Mouse (Mus musculus) left cerebral cortex, postnatal 14 days (tissue): Measurements from ENCODE around the gene Zfp536. TPM values are rescaled to one million over a fixed set of nuclear protein-coding genes. Genes with fewer than 3 reads are reported as not detected.
A peak's percentile ranks its signal among the peaks of the same experiment; 100 is the strongest.

Experiments used
- DNase-seq, 2 experiments: peaks; one replicate each; pipeline ENCODE4 v3.0.0; 2021 to 2022; ENCODE audit warnings: low spot score in 2 of 2, mixed read lengths in 1 of 2
- intact Hi-C: fragments of 180-260 bp; cut with DNase I; formaldehyde crosslinking; loops from one replicate; pipeline ENCODE4 v1.15.1; 2025
- long read RNA-seq, 2 experiments: library from polyadenylated mRNA; stranded (forward); transcript quantifications; one replicate each; pipeline ENCODE4 v2.0.0; 2021
- total RNA-seq, 2 experiments: library from RNA; stranded (reverse); gene quantifications; 2 replicates each; pipeline ENCODE4 v1.2.3; 2021

The Zfp536 gene
- total RNA-seq: 10 to 100 TPM; 28.7 to 30.0 TPM
- long read RNA-seq, experiment 1, full-length matches to known transcripts: 3 of 6 reads
- long read RNA-seq, experiment 1, partial matches to known transcripts: 2 of 6 reads
- long read RNA-seq, experiment 1, other reads (novel, unspliced or antisense): 1 of 6 reads
- long read RNA-seq, experiment 2, full-length matches to known transcripts: 1 of 6 reads
- long read RNA-seq, experiment 2, partial matches to known transcripts: 1 of 6 reads
- long read RNA-seq, experiment 2, other reads (novel, unspliced or antisense): 4 of 6 reads

DNA sequence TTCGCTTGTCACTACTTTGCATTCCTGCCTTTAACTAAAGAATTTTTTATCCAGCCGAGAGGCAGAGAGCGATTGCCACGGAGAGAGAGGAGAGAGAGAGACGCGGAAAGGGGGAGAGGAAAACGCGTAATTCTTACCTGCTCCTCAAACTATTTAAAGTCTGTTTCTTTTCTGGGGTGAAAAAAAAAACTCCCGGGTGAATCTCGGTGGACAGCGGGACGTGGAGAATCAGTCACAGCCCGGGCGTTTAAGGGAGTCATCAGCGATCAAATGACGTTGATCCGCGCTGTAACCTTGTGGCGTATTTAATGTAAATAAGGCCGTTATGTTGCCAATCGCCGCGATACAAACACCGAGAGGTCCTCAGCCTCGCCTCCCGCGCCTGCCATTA is at the start of gene Zfp536:
Zfp536 (minus strand) TSS at position 330 of the 391 bp plus-strand sequence.
- intact Hi-C loops: no loop called here
- no peak for DNase-seq

DNA sequence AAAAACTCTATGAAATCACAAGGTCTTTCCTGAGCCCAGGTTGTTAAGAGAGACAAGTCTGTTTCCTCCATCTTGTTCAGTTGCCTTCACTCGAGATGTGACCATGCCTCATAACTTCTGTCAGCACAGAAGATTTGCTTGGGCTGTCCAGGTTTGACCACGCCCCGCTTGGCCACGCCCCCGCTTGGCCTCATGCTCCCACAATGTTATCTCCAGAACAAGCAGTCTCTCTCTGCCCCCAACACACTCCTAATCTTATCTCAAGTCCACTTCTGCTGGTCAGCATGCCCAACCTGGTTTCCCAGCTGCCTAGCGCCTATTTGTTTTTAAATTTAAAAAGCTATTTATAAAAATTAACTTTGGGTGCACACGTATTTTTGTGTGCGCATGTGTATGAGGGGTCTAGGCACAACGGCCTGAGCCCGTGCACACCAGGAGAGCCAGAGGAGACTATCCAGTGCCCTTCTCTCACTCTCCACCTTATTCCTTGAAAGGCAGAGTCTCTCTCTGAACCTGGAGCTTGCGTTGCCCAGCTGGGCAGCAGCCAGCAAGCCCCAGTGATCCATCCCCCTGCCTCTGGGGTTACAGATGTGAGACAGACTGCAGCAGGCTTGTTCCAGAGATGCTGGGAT is 47.3 kb upstream of the Zfp536 start:
- intact Hi-C loops: no loop called here

DNA sequence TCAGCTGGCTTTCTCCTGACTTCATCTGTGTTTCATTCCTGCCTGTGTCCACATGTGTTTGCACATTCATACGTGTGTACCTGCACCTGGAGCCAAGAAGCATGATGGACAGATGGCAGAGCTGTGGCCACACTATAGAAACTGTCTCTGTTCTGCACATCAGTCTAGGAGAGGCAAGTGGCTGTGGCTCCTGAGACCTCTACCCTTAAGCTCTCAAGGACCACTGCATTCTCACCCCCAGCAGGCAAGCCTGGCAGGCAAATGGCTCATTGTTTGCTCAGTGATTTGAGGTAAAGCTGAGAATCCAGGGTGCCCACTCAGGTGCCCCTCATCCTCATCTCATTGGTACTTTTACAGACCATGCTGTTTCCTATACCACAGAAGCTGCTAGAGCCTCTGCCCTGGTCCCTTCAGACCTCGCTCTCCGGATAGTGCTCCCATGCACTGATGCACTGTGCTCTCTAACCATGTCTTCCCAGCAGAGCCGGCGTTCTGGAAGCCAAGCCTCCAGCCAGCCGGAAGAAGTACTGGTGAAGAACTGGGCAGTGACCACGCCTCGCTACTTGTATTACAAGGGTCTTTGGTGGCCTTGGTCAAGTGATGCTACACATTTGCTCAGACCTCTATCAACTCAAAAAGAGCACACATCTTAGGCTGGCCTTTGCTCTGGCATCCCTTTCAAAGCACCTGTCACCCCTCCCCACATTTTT is 45.3 kb upstream of the Zfp536 start:
- intact Hi-C loops: no loop called here
- DNase-seq: no peak

More for the DNA sequence above, 47.3 kb upstream of the Zfp536 start:
- no peak for DNase-seq

DNA sequence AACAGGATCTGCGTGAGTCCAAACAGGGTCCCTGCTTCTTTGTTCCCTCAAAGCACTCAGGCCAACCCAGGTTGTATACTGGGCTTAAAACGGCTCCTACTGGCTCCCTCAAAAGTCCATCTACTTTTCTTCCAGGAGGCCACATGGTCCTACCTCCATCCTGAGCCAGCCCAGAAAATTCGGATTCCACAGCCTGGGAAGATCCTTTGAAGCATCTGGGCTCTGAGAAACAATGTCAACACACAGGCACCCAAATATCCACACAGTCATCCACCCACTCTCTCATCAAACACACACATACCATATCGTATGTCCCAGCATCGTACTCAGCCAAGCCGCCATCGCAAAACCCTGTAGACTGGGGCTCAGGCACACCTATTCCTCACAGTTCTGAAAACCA is 43.5 kb upstream of the Zfp536 start:
- intact Hi-C loops: no loop called here
- DNase-seq: no peak

DNA sequence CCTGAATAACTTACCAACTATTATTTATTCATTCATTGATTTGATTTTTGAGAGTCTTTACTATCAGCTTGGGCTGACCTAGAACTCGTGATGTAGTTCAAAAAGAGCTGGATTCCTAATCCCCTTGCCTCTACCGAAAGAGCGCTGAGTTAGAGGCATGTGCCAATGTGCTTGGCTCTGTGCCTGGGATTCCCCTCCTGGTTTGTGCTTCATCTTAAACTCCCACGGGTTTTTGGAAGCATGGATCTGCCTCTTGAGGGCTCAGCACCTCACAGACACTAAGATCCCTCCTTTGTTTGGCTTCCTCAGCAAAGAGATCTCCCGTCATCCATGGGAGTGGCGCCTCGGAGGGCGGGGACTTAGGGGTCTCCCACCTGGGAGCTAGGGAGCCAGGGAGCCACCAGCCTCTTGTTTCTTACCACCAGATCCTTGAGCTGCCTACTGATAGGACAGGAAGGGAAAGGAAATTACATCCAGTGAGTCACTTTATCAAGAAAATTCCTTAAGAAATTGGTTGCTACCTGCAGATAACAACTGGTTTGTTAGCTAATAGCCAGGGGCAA is 41.5 kb upstream of the Zfp536 start:
- intact Hi-C loops: no loop called here
- DNase-seq: peak; percentile 47 to 52

DNA sequence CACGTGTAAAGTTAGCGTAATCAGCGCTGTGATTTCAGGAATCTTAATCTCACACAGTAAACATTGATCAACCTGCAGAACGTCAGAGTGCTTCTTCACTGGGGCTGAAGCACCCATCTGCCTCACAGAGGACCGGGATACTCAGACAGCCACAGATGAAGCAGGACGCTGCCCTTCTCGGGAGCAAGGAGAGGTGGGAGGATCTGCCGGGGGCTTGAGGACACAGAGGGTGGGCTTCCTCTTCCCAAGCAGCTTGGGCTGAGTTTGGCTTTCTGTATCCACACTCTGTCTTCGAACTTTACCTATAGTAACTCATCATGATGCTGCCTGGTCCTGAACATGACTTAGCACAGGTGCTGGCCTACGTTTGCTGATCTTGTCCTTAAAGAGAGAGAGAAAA is 40.2 kb upstream of the Zfp536 start:
- intact Hi-C loops: no loop called here
- DNase-seq: no peak

GRCm38 (mm10) chr7:37809908-37810307 is 36.5 kb upstream of the Zfp536 start:
- DNase-seq: no peak
- intact Hi-C loops: no loop called here

DNA sequence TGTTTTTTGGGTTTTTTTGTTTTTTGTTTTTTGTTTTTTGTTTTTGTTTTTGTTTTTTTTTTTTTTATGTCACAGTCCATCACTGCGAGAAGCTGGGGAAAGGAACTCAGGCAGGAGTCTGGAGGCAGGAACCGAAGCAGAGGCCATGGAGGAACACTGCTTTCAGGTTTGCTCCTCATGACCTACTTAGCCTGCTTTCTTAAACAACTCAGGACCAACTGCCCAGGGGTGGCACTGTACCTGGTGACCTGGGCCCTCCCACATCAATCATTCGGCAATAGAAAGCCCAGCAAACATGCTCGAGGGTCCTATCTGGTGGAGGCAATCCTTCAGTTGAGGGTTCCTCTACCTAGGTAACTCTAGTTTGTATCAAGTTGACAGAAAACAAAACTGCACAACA is 35.6 kb upstream of the Zfp536 start:
- intact Hi-C loops: no loop called here
- DNase-seq: no peak

GRCm38 (mm10) chr7:37801160-37801559 is 27.7 kb upstream of the Zfp536 start:
- DNase-seq: no peak
- intact Hi-C loops: no loop called here

DNA sequence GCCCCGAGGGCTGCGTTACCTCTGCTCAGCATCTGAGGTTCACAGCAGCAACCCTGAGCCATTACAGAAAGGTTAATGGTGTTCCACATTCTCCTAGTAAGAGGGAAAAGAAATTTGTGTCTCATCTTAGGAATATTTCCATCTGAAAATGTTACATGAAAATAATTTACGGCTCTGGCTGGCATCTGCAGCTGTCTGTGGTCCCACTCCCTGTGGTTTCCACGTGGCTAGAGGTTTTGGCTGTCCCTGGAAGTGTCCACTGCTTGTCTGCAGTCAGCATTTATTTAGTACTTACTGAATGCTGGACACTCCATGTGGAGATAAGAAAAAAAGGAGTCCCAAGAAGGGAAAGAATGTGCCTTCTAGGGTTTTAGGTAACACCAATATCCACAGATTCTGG is 15.3 kb upstream of the Zfp536 start:
- DNase-seq: no peak
- intact Hi-C loops: no loop called here

- DNase-seq: peak; percentile 28 to 46
- intact Hi-C loops: no loop called here
Observed at GRCm38 (mm10) chr7:37775502-37775901, 2.1 kb upstream of the Zfp536 start.

GRCm38 (mm10) chr7:37774463-37774970 is 1.1 kb upstream of the Zfp536 start:
- intact Hi-C loops: no loop called here
- no peak for DNase-seq

DNA sequence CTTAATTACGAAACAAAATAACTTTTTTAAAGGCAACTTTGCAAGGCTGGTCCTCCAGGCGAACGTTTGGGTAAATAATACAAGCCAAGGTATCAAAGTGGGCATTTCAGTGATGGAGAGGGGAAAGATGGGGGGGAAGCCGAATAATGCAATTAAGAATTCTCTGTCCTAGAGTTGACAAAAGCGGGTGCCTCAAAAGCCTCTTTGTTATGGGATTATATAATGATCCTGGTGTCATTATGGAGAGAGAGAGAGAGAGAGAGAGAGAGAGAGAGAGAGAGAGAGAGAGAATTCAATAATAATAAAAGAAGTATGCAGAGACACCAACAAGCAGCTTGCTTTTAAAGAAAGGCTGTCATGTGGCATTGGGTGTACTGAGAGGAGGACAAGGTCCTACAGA is 465 bp upstream of the Zfp536 start:
- intact Hi-C loops: no loop called here
- no peak for DNase-seq

DNA sequence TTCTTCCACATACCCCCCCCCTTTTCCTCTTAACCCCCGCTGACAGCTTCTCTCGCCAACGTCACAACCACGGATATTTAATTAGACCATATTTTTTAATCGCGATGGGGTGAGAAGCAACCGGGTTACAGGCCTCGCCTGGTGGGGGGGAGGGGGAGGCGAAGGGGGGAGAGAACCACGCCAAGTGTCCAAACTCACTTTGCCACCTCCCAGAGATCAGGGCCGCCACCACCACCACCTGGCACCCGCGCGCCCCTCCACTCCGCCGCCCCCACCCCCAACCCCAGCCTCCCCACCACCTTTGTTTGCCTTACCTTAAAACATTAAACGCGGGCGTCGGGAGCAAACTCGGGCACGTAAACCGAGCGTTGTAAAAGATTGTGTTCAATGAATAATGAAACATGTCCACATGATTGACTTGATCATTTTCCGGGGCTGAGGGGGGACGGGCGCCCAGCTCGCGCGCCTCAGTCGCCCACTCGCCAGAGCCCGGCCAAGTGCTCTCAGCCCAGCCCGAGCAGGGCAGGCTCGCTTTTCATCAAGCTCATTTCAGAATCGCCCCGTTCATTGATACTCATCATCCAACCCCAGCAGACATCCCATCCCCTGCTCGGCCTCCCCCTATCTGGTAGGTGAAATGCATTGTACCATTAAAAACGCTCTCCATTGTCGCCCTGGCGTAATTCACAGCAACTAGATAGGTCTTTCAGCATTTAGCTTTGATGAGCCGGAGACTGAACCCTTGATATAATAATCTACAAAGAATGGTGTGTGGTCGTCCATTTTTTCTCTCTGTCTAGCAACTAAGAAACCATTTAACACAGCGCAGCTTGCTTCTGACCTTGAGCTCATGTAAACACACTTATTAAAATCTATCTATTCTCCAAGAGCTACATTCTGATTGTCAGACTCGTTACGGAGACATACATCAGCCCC is 797 bp downstream of the Zfp536 start:
- DNase-seq: peak in 1 of 2 experiments; percentile 18
- intact Hi-C loops: no loop called here

DNA sequence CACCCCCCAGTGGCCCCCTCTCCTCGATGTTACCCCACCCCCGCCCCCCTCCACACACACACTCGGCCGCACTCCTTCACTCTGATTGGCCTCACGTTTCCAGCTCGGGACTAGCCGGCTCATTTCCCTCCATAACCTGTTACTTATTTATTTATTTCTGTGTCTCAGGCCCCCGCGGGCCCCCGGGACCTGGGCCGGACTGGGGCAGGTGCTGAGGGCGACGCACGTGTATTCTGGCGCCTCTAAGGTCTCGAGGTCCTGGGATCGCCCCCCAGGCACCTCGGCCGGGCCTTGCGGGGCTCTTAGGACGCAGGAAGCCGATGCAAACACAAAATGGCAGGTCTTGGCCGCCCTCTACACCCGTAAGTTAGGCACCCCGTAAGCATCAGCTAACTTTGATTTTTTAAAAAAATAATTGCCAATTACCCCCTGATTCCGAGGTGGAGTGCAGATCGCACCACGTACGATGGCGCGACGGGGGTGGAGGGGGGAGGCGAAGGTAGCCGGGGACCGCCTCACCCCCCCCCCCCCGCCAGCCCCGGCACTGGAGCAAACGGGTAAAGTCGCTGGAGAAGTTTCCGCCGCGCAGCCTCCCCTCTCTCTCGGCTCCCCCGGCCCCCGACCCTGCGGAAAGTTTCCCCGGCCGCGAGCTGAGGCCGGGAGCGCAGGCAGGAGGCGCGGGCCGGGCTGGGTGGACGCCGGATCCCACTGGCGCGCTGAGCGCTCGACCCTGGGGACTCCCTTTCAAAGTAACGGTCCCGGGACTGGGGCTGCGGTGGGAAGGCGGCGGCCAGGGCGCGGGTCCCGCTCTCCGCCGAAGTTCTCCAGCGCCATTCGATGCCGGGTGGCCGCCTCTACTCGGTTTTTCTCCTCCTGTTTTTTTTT is 1.7 kb downstream of the Zfp536 start:
- intact Hi-C loops: loop anchor here (2.0 kb wide), 1 partner anchor 397 kb away; no protein-coding TSS in a partner anchor

GRCm38 (mm10) chr7:37770400-37771050 is 2.9 kb downstream of the Zfp536 start:
- peak; percentile 51 to 72 for DNase-seq
- intact Hi-C loops: loop anchor here (2.0 kb wide), 1 partner anchor 396 kb away; no protein-coding TSS in a partner anchor

More for the DNA sequence above, 1.7 kb downstream of the Zfp536 start:
- peak in 1 of 2 experiments; percentile 18 for DNase-seq
